Mouse (Mus musculus) hindbrain, embryonic 14.5 days (tissue): Measurements from ENCODE around the gene Olfr1450. TPM values are rescaled to one million over a fixed set of nuclear protein-coding genes. Genes with fewer than 3 reads are reported as not detected.
"Not testable (repeated sequence)": the region's sequence is repeated elsewhere in the genome, so short reads cannot be mapped to it uniquely, and the experiment has no call there.

Experiments used
- ATAC-seq: fragments of 200-750 bp; cut with Nextera tagmentation; 2 replicates; pipeline ENCODE4 v1.8.0; 2017; ENCODE audit warnings: moderate number of reproducible peaks, mild to moderate bottlenecking, moderate TSS enrichment, moderate library complexity; ENCODE audit not compliant: low FRiP score
- DNase-seq: peaks from one replicate; pipeline ENCODE4 v3.0.0-alpha.2; 2015; ENCODE audit warnings: low spot score
- H3K27ac ChIP-seq: fragments of 300-500 bp; sonication (generic); 2 replicates; pipeline ENCODE4 v1.5.1; 2014; ENCODE audit warnings: mild to moderate bottlenecking, moderate library complexity
- H3K27me3 ChIP-seq: fragments of 300-500 bp; sonication (generic); 2 replicates; pipeline ENCODE4 v1.6.1; 2014; ENCODE audit warnings: mild to moderate bottlenecking, low read length, mixed read lengths; ENCODE audit not compliant: control insufficient read depth, insufficient read depth
- H3K36me3 ChIP-seq: fragments of 300-500 bp; sonication (generic); replicated peaks from 2 replicates; pipeline ENCODE4 v1.6.1; 2014; ENCODE audit not compliant: control insufficient read depth, insufficient read depth
- H3K4me1 ChIP-seq: fragments of 300-500 bp; sonication (generic); replicated peaks from 2 replicates; pipeline ENCODE4 v1.6.1; 2014; ENCODE audit warnings: antibody characterized with exemption, low read length, mixed read lengths; ENCODE audit not compliant: control insufficient read depth, insufficient read depth
- H3K4me2 ChIP-seq: fragments of 300-500 bp; sonication (generic); replicated peaks from 2 replicates; pipeline ENCODE4 v1.6.1; 2014; ENCODE audit warnings: mild to moderate bottlenecking, moderate library complexity
- H3K4me3 ChIP-seq: fragments of 300-500 bp; sonication (generic); replicated peaks from 2 replicates; pipeline ENCODE4 v1.5.1; 2014; ENCODE audit warnings: mild to moderate bottlenecking, low read length
- H3K9ac ChIP-seq: fragments of 300-500 bp; sonication (generic); 2 replicates; pipeline ENCODE4 v1.6.1; 2014
- H3K9me3 ChIP-seq: fragments of 300-500 bp; sonication (generic); 2 replicates; pipeline ENCODE4 v1.6.1; 2016; ENCODE audit warnings: low read length; ENCODE audit not compliant: control insufficient read depth
- WGBS: fragments of 180-500 bp; shearing (Covaris S2); extraction: QIAGEN DNeasy Blood & Tissue Kit; methylation state at CpG from one replicate; pipeline ENCODE4 v1.1.7; 2014; 5-methylcytosine and 5-hydroxymethylcytosine counted together
- polyA plus RNA-seq: library from polyadenylated mRNA; unstranded; fragments of >200 nt; fragmentation: Nextera tagmentation; extraction: Ambion mirVana; gene quantifications from 2 replicates; pipeline ENCODE4 v1.2.1, GENCODE M21; 2014

Gene Olfr1450
- polyA plus RNA-seq = not detected in 2 replicates

- Histone ChIP-seq H3K9me3 (peaks cover 16% of the 10 kb centered on the region; the same call in 1 of the 2 replicates), H3K36me3 (no peaks in the 10 kb centered on the region), H3K4me1 (no peaks in the 10 kb centered on the region), H3K4me3 (no peak within 1 kb of the TSS), H3K9ac (no peak within 1 kb of the TSS), H3K27ac (no peak within 1 kb of the TSS), H3K27me3 (no peaks in the 10 kb centered on the region), H3K4me2 (no peak within 1 kb of the TSS)
- WGBS = 98% methylated on average over 1 of the region's 1 CpGs
- DNase-seq = no peak
- no peak for ATAC-seq
Measured at GRCm38 (mm10) chr19:12949958-12950357, at the start of gene Olfr1450. Gene Olfr1450 (plus strand): TSS chr19:12950258.

GRCm38 (mm10) chr19:12903643-12904042 is 46.4 kb upstream of the Olfr1450 start, which contains the start of gene Olfr1447:
Gene Olfr1447 (minus strand): TSS chr19:12903743.
- Histone ChIP-seq H3K27me3 (no peaks in the 10 kb centered on the region), H3K4me3 (no peak within 1 kb of the TSS), H3K36me3 (no peaks in the 10 kb centered on the region), H3K4me2 (no peak within 1 kb of the TSS), H3K9me3 (0 out of 2 replicates have a peak, but pooled peaks cover 4% of the 10 kb centered on the region), H3K9ac (no peak within 1 kb of the TSS), H3K4me1 (no peaks in the 10 kb centered on the region), H3K27ac (no peak within 1 kb of the TSS)
- DNase-seq (no peak), ATAC-seq (no peak)
- 96% methylated on average over 1 of the region's 1 CpGs for WGBS

- Histone ChIP-seq H3K27me3 (no peaks in the 10 kb centered on the region), H3K4me1 (no peaks in the 10 kb centered on the region), H3K9me3 (no peaks in the 10 kb centered on the region), H3K4me2 (no peak within 1 kb of the TSS), H3K4me3 (no peak within 1 kb of the TSS), H3K27ac (no peak within 1 kb of the TSS), H3K36me3 (no peaks in the 10 kb centered on the region), H3K9ac (no peak within 1 kb of the TSS)
- DNase-seq = no peak
- no peak for ATAC-seq
- WGBS = 76% methylated on average over 1 of the region's 1 CpGs
Measured at GRCm38 (mm10) chr19:12924319-12924718, 25.7 kb upstream of the Olfr1450 start, which contains the start of gene Olfr1448. Gene Olfr1448 (minus strand): TSS chr19:12924419.

DNA sequence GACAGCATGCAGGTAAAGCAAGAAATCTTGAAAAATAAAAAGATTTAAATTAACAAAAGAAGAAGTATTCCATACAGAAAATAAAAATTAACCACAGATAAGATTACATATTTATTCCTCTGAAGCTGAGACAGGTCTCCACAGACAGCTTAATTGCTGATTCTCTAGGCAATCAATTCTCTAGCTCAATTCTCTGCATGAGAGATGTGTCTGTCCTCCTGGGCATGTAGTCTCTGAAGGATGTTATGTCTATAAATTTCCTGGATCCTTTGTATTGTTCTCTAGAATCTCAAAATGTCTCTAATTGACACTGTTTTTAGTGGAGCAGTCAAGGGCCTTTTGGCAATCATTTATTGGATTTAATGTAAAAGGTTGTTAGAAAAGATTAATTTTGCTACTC is 19.5 kb upstream of the Olfr1450 start, which contains the start of gene Olfr1449:
Gene Olfr1449 (plus strand): TSS at position 301 of the 400 bp plus-strand sequence.
- Histone ChIP-seq H3K9me3 (no peaks in the 10 kb centered on the region), H3K27ac (no peak within 1 kb of the TSS), H3K4me3 (no peak within 1 kb of the TSS), H3K9ac (no peak within 1 kb of the TSS), H3K27me3 (no peaks in the 10 kb centered on the region), H3K36me3 (no peaks in the 10 kb centered on the region), H3K4me1 (no peaks in the 10 kb centered on the region), H3K4me2 (no peak within 1 kb of the TSS)
- DNase-seq (no peak), ATAC-seq (no peak)

- WGBS = 87% methylated on average over 5 of the region's 5 CpGs
- H3K36me3 ChIP-seq, H3K9ac ChIP-seq, H3K4me3 ChIP-seq, H3K4me2 ChIP-seq, H3K27me3 ChIP-seq, ATAC-seq, H3K27ac ChIP-seq, H3K4me1 ChIP-seq, DNase-seq: not testable (repeated sequence)
- 0 out of 2 replicates have a peak, but pooled peaks cover 17% of the 10 kb centered on the region for H3K9me3 ChIP-seq
Measured at GRCm38 (mm10) chr19:12970082-12970481, 20.0 kb downstream of the Olfr1450 start.

DNA sequence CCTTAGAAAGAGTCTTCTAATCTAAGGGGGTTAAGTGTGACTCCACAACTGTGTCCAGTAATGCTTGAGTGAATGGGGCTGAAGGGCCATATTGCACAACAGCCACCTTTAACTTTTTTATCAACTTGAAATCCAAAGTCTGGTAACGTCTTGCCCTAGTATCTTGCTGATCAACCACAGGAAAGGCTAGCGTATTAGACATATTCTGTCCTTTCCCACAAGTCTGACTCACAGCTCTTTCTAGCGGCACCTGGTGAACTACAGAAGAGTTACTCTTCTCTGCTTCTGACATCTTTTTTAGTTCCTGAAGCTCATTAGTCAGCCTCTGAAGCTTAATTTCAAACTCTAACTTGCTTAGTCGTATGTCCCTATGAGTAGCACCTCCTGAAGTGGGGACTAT is 42.3 kb downstream of the Olfr1450 start:
- ATAC-seq, H3K27me3 ChIP-seq, H3K9me3 ChIP-seq, H3K4me1 ChIP-seq, H3K36me3 ChIP-seq, H3K9ac ChIP-seq, H3K4me3 ChIP-seq, H3K27ac ChIP-seq, H3K4me2 ChIP-seq, DNase-seq: not testable (repeated sequence)
- 97% methylated on average over 4 of the region's 4 CpGs for WGBS

GRCm38 (mm10) chr19:12994714-12995113 is 44.7 kb downstream of the Olfr1450 start, which contains the start of gene Olfr1451:
Gene Olfr1451 (plus strand): TSS chr19:12995014.
- Histone ChIP-seq H3K27me3 (no peaks in the 10 kb centered on the region), H3K27ac (no peak within 1 kb of the TSS), H3K36me3 (no peaks in the 10 kb centered on the region), H3K4me1 (no peaks in the 10 kb centered on the region), H3K4me2 (no peak within 1 kb of the TSS), H3K4me3 (no peak within 1 kb of the TSS), H3K9me3 (peaks cover 18% of the 10 kb centered on the region), H3K9ac (no peak within 1 kb of the TSS)
- ATAC-seq (no peak), DNase-seq (no peak)
- WGBS = 74% methylated on average over 2 of the region's 2 CpGs

Other genes starting within 250 kb of the Olfr1450 start
- 0.39 TPM in 1 of 2 replicates, not detected in the other for gene Cntf, start 184.6 kb upstream of the Olfr1450 start, polyA plus RNA-seq
- 8.5 and 9.6 TPM in 2 replicates for gene Zfp91, start 154.1 kb upstream of the Olfr1450 start, polyA plus RNA-seq
- 0.83 and 1.1 TPM in 2 replicates for gene Lpxn, start 154.1 kb upstream of the Olfr1450 start, polyA plus RNA-seq
- gene Gm5244, start 103.6 kb upstream of the Olfr1450 start, polyA plus RNA-seq = not detected in 2 replicates
- gene Olfr1444, start 93.0 kb upstream of the Olfr1450 start, polyA plus RNA-seq = not detected in 2 replicates
- gene Olfr1445, start 66.4 kb upstream of the Olfr1450 start, polyA plus RNA-seq = not detected in 2 replicates
- gene Olfr1446, start 56.7 kb upstream of the Olfr1450 start, polyA plus RNA-seq = not detected in 2 replicates
- not detected in 2 replicates for gene Olfr1447, start 46.5 kb upstream of the Olfr1450 start, polyA plus RNA-seq
- gene Olfr1448, start 25.8 kb upstream of the Olfr1450 start, polyA plus RNA-seq = not detected in 2 replicates
- not detected in 2 replicates for gene Olfr1449, start 19.4 kb upstream of the Olfr1450 start, polyA plus RNA-seq
- gene Olfr1451, start 44.8 kb downstream of the Olfr1450 start, polyA plus RNA-seq = not detected in 2 replicates
- gene Olfr1453, start 78.1 kb downstream of the Olfr1450 start, polyA plus RNA-seq = not detected in 2 replicates
- gene Olfr1454, start 110.4 kb downstream of the Olfr1450 start, polyA plus RNA-seq = not detected in 2 replicates
- gene Olfr1457, start 147.6 kb downstream of the Olfr1450 start, polyA plus RNA-seq = not detected in 2 replicates
- not detected in 2 replicates for gene Olfr1458, start 156.5 kb downstream of the Olfr1450 start, polyA plus RNA-seq
- not detected in 2 replicates for gene Olfr1459, start 199.3 kb downstream of the Olfr1450 start, polyA plus RNA-seq
- gene Olfr1461, start 212.7 kb downstream of the Olfr1450 start, polyA plus RNA-seq = not detected in 2 replicates
- not detected in 2 replicates for gene Olfr1462, start 235.5 kb downstream of the Olfr1450 start, polyA plus RNA-seq